Mouse (Mus musculus): ENCODE results near the gene Neu1. TPM values are rescaled to one million over a fixed set of nuclear protein-coding genes. Genes with fewer than 3 reads are reported as not detected.

The Neu1 gene
- 10 to 100 TPM; 64.3 to 86.9 TPM for total RNA-seq (2023)

DNA sequence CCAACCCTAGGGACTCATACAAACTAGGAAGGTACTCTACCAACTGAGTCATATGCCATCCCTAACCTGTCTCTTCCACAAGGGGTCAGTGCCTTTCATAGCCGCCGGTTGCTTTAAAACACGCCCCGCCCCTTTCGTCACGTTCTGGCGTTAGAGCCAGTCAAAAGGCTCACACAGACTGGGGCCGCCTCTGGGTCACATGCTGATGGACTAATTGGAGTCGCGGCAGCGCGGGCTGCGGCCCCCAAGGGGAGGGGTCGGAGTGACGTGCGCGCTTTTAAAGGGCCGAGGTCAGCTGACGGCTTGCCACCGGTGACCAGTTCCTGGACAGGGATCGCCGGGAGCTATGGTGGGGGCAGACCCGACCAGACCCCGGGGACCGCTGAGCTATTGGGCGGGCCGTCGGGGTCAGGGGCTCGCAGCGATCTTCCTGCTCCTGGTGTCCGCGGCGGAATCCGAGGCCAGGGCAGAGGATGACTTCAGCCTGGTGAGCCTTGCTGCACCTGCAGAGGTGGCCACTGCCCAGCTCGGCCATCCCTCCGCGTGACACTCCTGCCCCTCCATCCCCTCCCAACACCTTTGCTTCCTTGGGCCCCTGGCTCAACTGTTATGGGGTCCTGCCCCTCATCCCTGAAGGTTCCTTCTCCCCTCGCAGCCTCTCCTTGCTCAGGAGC is at the start of gene Neu1:
Gene Neu1, plus strand, starts transcription at position 193 of the 674 bp plus-strand sequence.

DNA sequence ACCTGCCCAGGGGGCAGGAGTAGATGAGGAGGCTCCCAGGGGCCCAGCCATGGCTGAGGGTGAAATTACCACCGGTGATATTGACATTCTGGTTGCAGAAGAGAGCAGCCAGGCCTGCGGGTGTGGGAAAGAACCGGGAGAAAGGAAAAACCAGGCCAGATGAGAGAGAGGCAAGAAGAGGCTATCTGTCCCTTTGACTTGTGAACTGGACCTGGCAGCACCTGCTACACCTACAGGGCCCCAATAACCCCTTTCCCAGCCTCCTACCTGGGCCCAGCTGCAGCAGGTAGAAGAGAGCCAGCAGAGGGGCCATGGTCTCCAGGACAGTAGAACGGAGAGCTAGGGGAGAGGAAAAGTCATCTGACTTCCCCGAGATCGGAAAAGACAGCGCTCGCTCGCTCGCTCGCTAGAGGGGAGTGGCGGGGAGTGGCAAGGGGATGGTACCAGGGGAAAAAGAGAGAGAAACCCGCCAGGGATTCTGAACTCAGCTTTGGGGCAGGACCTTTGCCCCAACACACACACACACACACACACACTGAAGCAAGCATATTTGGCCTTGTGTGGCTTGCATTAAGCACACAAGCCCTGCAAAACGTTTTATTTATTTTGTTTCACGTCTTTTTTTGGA is 49.3 kb upstream of the Neu1 start, which contains the start of gene Gm20547:
Gene Gm20547, minus strand, starts transcription at position 360 of the 628 bp plus-strand sequence.

GRCm38 (mm10) chr17:34898160-34898586 is 32.9 kb upstream of the Neu1 start, which contains the start of the genes C2 and Ehmt2:
Gene C2, minus strand, starts transcription at chr17:34898265.
Gene Ehmt2, plus strand, starts transcription at chr17:34898469.

DNA sequence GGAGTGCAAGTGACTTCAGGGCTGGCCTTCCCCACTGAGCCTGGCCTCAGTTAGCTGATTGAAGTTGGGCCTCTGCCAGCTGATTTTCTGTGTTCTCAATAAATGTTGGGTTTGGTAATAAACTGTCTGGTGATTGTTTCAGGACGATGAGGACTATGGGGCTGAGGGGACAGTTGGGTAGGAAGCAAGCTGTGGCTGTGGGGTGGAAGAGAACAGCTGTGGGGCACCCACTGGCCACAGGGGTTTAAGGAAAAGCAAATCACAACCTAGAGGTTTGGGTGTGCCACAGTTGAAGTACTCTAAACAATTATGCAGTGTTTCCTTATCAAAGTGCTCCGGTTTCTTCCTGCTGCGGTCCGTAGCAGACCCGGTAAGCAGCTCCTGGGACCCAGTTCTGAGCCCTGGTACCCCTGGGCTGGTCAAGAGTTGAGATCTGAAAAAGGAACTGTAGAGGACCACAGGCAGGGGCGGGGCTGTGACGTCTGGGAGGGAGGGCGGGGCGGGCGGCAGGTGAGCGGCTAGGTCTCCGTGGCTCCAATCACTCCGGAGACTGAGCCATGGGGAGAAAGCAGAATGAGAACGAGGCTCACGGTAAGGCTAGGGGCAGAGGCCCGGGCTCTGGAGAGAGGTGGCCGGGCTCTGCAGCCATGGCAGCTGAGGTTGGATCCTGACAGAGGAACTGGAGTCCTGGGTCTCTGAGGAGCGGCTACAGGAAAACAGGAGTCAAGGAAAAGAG is 17.0 kb upstream of the Neu1 start, which contains the start of gene Slc44a4:
Gene Slc44a4, plus strand, starts transcription at position 537 of the 736 bp plus-strand sequence.

DNA sequence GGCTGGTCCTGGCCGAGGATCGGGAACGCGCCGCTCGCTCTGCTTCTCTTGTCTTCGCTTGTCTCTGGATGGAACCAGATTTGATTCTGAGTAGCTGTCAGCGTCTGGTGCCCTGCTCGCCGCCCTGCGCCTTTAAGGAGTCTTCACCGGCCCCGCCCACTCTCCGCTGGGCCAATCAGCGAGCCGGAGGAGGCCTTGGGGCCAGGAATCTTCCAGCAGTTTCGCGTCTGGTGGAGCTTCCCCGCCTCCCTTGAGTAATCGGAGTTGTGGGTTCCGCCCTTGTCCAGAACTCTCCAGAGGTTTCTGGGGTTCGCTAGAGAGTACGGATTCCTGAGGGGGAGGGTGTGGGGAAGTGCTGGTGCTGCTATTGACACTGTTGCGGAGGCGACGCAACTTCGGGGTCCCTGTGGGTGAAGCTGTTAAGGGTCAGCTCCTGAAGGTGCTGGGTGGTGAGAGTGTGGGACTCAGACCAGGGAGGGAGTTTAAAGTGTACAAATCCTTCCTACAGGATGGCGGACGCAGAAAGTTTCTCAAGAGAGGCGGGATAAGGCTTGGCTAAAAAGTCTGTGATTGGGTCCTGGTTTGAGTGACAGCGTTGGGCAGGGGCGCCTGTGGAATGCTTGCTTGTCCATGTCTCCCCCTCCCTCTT is 28.2 kb downstream of the Neu1 start, which contains the start of gene Hspa1b:
Gene Hspa1b, minus strand, starts transcription at position 109 of the 649 bp plus-strand sequence.

DNA sequence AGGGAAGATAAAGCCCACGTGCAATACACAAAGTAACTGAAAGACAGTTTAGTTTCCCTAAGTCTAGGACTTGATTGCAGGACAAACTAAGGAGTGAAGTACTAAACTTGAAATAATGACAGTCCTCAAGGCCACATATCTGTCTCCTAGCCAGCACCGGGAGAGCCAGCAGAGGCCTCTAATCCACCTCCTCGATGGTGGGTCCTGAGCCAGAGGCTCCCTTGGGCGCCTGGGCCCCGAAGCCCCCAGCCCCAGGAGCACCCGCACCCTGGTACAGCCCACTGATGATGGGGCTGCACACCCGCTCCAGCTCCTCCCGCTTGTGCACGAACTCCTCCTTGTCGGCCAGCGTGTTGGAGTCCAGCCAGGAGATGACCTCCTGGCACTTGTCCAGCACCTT is 38.8 kb downstream of the Neu1 start, which contains the start of gene Gm20481:
Gene Gm20481, plus strand, starts transcription at position 91 of the 400 bp plus-strand sequence.

GRCm38 (mm10) chr17:34972069-34972749 is 41.2 kb downstream of the Neu1 start, which contains the start of the genes Hspa1a and Hspa1l:
Gene Hspa1a, minus strand, starts transcription at chr17:34972156.
Gene Hspa1l, plus strand, starts transcription at chr17:34972703.

GRCm38 (mm10) chr17:34981690-34982180 is 50.7 kb downstream of the Neu1 start, which contains the start of gene Lsm2:
Gene Lsm2, plus strand, starts transcription at chr17:34981862.

Other genes with a start within 250 kb of the Neu1 start
- 1 to 10 TPM in 1 of 2 experiments, under 1 TPM in 1; 0.47 to 1.2 TPM for gene C4b, start 187.4 kb upstream of the Neu1 start, total RNA-seq (2023)
- not detected for gene Cyp21a1, start 126.7 kb upstream of the Neu1 start, total RNA-seq (2023)
- 10 to 100 TPM; 57.8 to 67.8 TPM for gene Stk19, start 94.3 kb upstream of the Neu1 start, total RNA-seq (2023)
- gene Dxo, start 94.2 kb upstream of the Neu1 start, total RNA-seq (2023): 10 to 100 TPM; 87.2 to 90.1 TPM
- gene Skiv2l, start 81.0 kb upstream of the Neu1 start, total RNA-seq (2023): 100 to 1,000 TPM; 106 to 113 TPM
- gene Nelfe, start 80.9 kb upstream of the Neu1 start, total RNA-seq (2023): 10 to 100 TPM; 32.7 to 37.8 TPM
- gene Cfb, start 68.7 kb upstream of the Neu1 start, total RNA-seq (2023): under 1 TPM in 1 of 2 experiments, not detected in 1; 0.41 TPM
- 10 to 100 TPM in 1 of 2 experiments, 1 to 10 TPM in 1; 9.4 to 13.1 TPM for gene Zbtb12, start 51.8 kb upstream of the Neu1 start, total RNA-seq (2023)
- gene Gm20547, start 49.2 kb upstream of the Neu1 start, total RNA-seq (2023): not detected
- gene C2, start 33.0 kb upstream of the Neu1 start, total RNA-seq (2023): 1 to 10 TPM; 2.4 to 2.6 TPM
- 100 to 1,000 TPM; 169 to 178 TPM for gene Ehmt2, start 32.8 kb upstream of the Neu1 start, total RNA-seq (2023)
- not detected for gene Slc44a4, start 16.8 kb upstream of the Neu1 start, total RNA-seq (2023)
- 100 to 1,000 TPM in 1 of 2 experiments, 1 to 10 TPM in 1; 9.1 to 108 TPM for gene Hspa1b, start 28.0 kb downstream of the Neu1 start, total RNA-seq (2023)
- gene Gm20481, start 38.7 kb downstream of the Neu1 start, total RNA-seq (2023): not detected
- 10 to 100 TPM in 1 of 2 experiments, 1 to 10 TPM in 1; 3.8 to 37.9 TPM for gene Hspa1a, start 40.9 kb downstream of the Neu1 start, total RNA-seq (2023)
- gene Hspa1l, start 41.5 kb downstream of the Neu1 start, total RNA-seq (2023): not detected
- gene Lsm2, start 50.6 kb downstream of the Neu1 start, total RNA-seq (2023): 10 to 100 TPM; 32.1 to 32.7 TPM
- gene Vars, start 69.7 kb downstream of the Neu1 start, total RNA-seq (2023): 100 to 1,000 TPM; 290 to 310 TPM
- under 1 TPM; 0.50 to 0.75 TPM for gene Vwa7, start 85.3 kb downstream of the Neu1 start, total RNA-seq (2023)
- 1 to 10 TPM; 4.8 to 5.7 TPM for gene Sapcd1, start 96.8 kb downstream of the Neu1 start, total RNA-seq (2023)
- gene Msh5, start 115.5 kb downstream of the Neu1 start, total RNA-seq (2023): 10 to 100 TPM in 1 of 2 experiments, 1 to 10 TPM in 1; 9.7 to 13.8 TPM
- 100 to 1,000 TPM; 210 to 218 TPM for gene Clic1, start 118.7 kb downstream of the Neu1 start, total RNA-seq (2023)
- 1 to 10 TPM; 3.4 to 5.2 TPM for gene Ddah2, start 127.8 kb downstream of the Neu1 start, total RNA-seq (2023)
- not detected for gene Ly6g6c, start 134.1 kb downstream of the Neu1 start, total RNA-seq (2023)
- not detected for gene Mpig6b, start 134.9 kb downstream of the Neu1 start, total RNA-seq (2023)
- gene Ly6g6e, start 145.6 kb downstream of the Neu1 start, total RNA-seq (2023): not detected
- not detected for gene Ly6g6d, start 146.8 kb downstream of the Neu1 start, total RNA-seq (2023)
- gene Ly6g6f, start 154.4 kb downstream of the Neu1 start, total RNA-seq (2023): not detected
- gene Abhd16a, start 158.0 kb downstream of the Neu1 start, total RNA-seq (2023): 10 to 100 TPM; 71.6 to 74.8 TPM
- gene Ly6g5c, start 177.0 kb downstream of the Neu1 start, total RNA-seq (2023): not detected
- 1 to 10 TPM; 1.5 to 1.7 TPM for gene Ly6g5b, start 184.2 kb downstream of the Neu1 start, total RNA-seq (2023)
- 10 to 100 TPM; 31.1 to 34.0 TPM for gene Gpank1, start 190.2 kb downstream of the Neu1 start, total RNA-seq (2023)
- 100 to 1,000 TPM; 126 to 147 TPM for gene Csnk2b, start 190.8 kb downstream of the Neu1 start, total RNA-seq (2023)
- gene D17H6S53E, start 195.1 kb downstream of the Neu1 start, total RNA-seq (2023): 10 to 100 TPM; 16.6 to 25.1 TPM
- under 1 TPM; 0.56 to 0.93 TPM for gene Apom, start 200.8 kb downstream of the Neu1 start, total RNA-seq (2023)
- gene Bag6, start 203.9 kb downstream of the Neu1 start, total RNA-seq (2023): 100 to 1,000 TPM; 412 to 463 TPM
- 100 to 1,000 TPM; 364 to 379 TPM for gene Prrc2a, start 233.6 kb downstream of the Neu1 start, total RNA-seq (2023)
- gene Aif1, start 244.8 kb downstream of the Neu1 start, total RNA-seq (2023): 1 to 10 TPM; 1.7 to 5.1 TPM